Mouse (Mus musculus) brain, embryonic 14.5 days (tissue): ENCODE data around the gene Apoc1.

ENCODE experiments used
- CTCF ChIP-seq: fragments of 200-500 bp; IDR thresholded peaks from 2 replicates; pipeline ENCODE4 v1.5.1; 2012; ENCODE audit warnings: inconsistent platforms, mild to moderate bottlenecking, moderate library complexity, borderline replicate concordance; ENCODE audit not compliant: insufficient read depth, insufficient read length; ENCODE audit errors: extremely low read depth
- POLR2A ChIP-seq: fragments of 200-500 bp; IDR thresholded peaks from 2 replicates; pipeline ENCODE4 v1.6.1; 2012; ENCODE audit warnings: mild to moderate bottlenecking, inconsistent platforms, borderline replicate concordance; ENCODE audit not compliant: poor library complexity, insufficient read depth, insufficient read length, severe bottlenecking; ENCODE audit errors: extremely low read depth

GRCm38 (mm10) chr7:19694336-19695212 is 2.1 kb upstream of the Apoc1 start:
- no peak for TF ChIP-seq CTCF
- TF ChIP-seq POLR2A, result no peak
